Mouse (Mus musculus) cortical plate, adult 2 months (tissue): Measurements from ENCODE around the gene Trib2.

ENCODE experiments used
- CTCF ChIP-seq: fragments of 200-500 bp; IDR thresholded peaks from 2 replicates; pipeline ENCODE4 v1.5.1; 2011; ENCODE audit warnings: mild to moderate bottlenecking, control low read depth, low read length; ENCODE audit not compliant: insufficient read depth; ENCODE audit errors: extremely low read depth
- POLR2A ChIP-seq: fragments of 200-500 bp; IDR thresholded peaks from 2 replicates; pipeline ENCODE4 v1.6.1; 2011; ENCODE audit warnings: mild to moderate bottlenecking, low read length, control low read depth; ENCODE audit not compliant: insufficient read depth; ENCODE audit errors: extremely low read depth

DNA sequence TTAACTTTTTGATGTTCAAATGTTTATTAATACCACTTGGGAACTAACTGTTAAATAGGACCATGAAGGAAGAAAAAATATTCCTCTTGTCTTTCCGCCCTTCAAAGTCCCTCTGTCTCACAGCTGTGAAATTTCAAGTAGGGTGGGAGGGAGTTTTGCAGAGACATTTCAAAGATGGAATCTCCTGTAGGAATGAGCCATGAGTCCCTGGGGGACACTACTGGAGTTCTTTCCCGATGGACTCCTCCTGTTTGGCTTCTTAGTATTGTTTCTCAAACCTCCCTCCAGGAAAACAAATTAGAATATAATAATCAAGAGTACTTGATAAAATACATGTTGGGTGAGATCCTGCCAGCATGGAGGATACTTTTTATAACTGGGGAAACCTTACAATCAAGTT lies 62.1 kb downstream of the Trib2 start:
- no peak for TF ChIP-seq CTCF
- no peak for TF ChIP-seq POLR2A
